Mouse (Mus musculus): ENCODE measurements at regions not wholly inside any gene's neighbourhood (a gene's known extent, or its start where the extent isn't known, plus 50 kb on each side); places are given as distances from the start of the nearest gene placed in this dataset.

DNA sequence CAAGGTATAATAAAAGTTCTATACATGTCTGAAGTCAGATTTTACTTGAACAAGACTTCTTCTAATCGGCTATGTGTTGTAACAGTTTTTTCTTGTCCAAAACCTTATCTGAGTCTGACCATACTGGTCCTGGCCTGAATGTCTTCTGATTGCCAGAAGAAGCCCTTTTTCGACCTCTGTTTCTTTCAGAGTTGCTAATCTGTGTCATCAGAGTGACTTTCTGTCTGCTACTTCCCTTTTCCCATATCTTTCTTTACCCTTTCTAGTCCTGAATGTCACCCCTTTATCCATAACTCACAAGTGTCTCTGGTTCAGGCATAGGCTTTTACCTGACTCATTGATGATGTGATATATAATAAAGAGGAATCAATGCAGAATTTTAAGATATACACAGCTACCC lies 936.5 kb upstream of the Nova1 start:
- no peak for DNase-seq (ENCODE audit: low read depth, low spot score)

GRCm38 (mm10) chr12:47741744-47742280 lies 923.1 kb upstream of the Nova1 start:
- DNase-seq (ENCODE audit: low read depth, low spot score) = peak; percentile 21

DNA sequence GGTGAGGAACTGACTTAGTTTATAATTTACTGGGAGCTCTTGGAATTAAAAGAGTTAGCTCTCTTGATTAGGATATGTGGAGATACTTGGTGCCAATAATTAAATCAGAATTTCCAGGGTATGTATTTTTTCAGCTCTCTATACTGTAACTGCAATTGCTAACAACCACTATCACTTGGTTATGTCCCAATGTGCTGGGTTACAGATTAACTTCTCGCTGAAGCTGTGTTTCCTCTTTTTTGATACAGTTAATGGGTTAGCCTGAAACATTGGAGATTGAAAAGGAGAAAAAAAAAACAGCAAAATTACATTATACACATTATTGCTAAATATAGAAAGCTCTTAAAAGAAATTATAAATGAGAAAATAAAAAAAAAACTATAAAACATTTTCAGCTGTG lies 881.5 kb upstream of the Nova1 start:
- no peak for DNase-seq (ENCODE audit: low read depth, low spot score)

GRCm38 (mm10) chr12:47670457-47670856 lies 851.7 kb upstream of the Nova1 start:
- peak; percentile 45 for DNase-seq (ENCODE audit: low read depth, low spot score)

Measured in telencephalon, adult 2 months (tissue).